Mouse (Mus musculus): Measurements from ENCODE around the gene Psmb2. TPM values are rescaled to one million over a fixed set of nuclear protein-coding genes. Genes with fewer than 3 reads are reported as not detected.

Psmb2 gene
- total and polyA plus RNA-seq, 3 experiments: 225 to 447 (median 395) TPM

GRCm38 (mm10) chr4:126667075-126667474, 10.4 kb upstream of the Psmb2 start:
- H3K9me3 ChIP-seq (replicated peaks; ENCODE audit: low read length): peaks cover 8% of the 10 kb centered on the region
- H3K4me2 ChIP-seq (ENCODE audit: insufficient read depth, low read depth, poor library complexity, severe bottlenecking): no peak overlapping the region
- H3K4me3 ChIP-seq (replicated peaks in 1 of 3; ENCODE audit: low read depth in 2 of 3, low read length in 2 of 3, poor library complexity in 1 of 3): no peak overlapping the region
- in situ Hi-C loops (cut with MboI; ENCODE audit: low pct_ligation_motif_present, low pct_unique_long_range_greater_than_20kb, low sequenced_read_pairs): no loop called here
- peaks cover 6% of the 10 kb centered on the region for H3K27me3 ChIP-seq (replicated peaks)
- H3K36me3 ChIP-seq (replicated peaks in 1 of 2; ENCODE audit: control insufficient read depth in 1 of 2, insufficient read depth in 1 of 2, low read length in 1 of 2): no peaks in the 10 kb centered on the region
- DNase-seq (ENCODE audit: extremely low read depth): no peak
- dilution Hi-C loops (cut with MboI; ENCODE audit: extremely low pct_ligation_motif_present, extremely low pct_unique_long_range_greater_than_20kb, low sequenced_read_pairs): no loop called here
- peaks cover 0 to 1% of the 10 kb centered on the region in 2 experiments; a peak in 2 of 4 replicates for H3K4me1 ChIP-seq (ENCODE audit: control insufficient read depth in 1 of 2, insufficient read depth in 2 of 2)
- H3K79me2 ChIP-seq (replicated peaks; ENCODE audit: control insufficient read depth, extremely low read depth, insufficient read depth, poor library complexity, severe bottlenecking): no peaks in the 10 kb centered on the region
- no peak for TF ChIP-seq E2F4 (IDR thresholded peaks at IDR 0.05; ENCODE audit: insufficient replicate concordance, low read depth, low read length)
- no peak for TF ChIP-seq KAT2A (IDR thresholded peaks at IDR 0.05; ENCODE audit: insufficient replicate concordance, low read length)
- no peak for TF ChIP-seq ZC3H11A (IDR thresholded peaks at IDR 0.05; ENCODE audit: low read depth, low read length)
- TF ChIP-seq HCFC1 (IDR thresholded peaks at IDR 0.05; ENCODE audit: low read depth, low read length): no peak
- peak in 1 of 2 experiments; percentile 56; a peak in 2 of 4 replicates for TF ChIP-seq CTCF (conservative IDR thresholded peaks at IDR 0.05 in 1 of 2, IDR thresholded peaks at IDR 0.05 in 1 of 2; ENCODE audit: low read depth in 2 of 2, low read length in 2 of 2)
- no peak for TF ChIP-seq JUND (conservative IDR thresholded peaks at IDR 0.05; ENCODE audit: low read depth, low read length)
- no peak for TF ChIP-seq USF2 (conservative IDR thresholded peaks at IDR 0.05; ENCODE audit: low read depth, low read length)
- TF ChIP-seq BHLHE40 (IDR thresholded peaks at IDR 0.05; ENCODE audit: low read depth, low read length): no peak
- no peak for TF ChIP-seq ZNF384 (IDR thresholded peaks at IDR 0.05; ENCODE audit: low read depth, low read length)
- no peak for TF ChIP-seq NELFE (IDR thresholded peaks at IDR 0.05; ENCODE audit: low read depth, low read length)
- no peak for TF ChIP-seq POLR2A (IDR thresholded peaks at IDR 0.05; ENCODE audit: low read depth, low read length)
- peak; percentile 36 for TF ChIP-seq SMC3 (IDR thresholded peaks at IDR 0.05; ENCODE audit: low read depth, low read length)
- 0 out of 2 replicates have a peak, but pooled peaks have one; percentile 23 for TF ChIP-seq MYC (IDR thresholded peaks at IDR 0.05; ENCODE audit: low read depth, low read length)
- TF ChIP-seq MEF2A (IDR thresholded peaks at IDR 0.05; ENCODE audit: borderline replicate concordance, low read depth, low read length): no peak
- no peak for TF ChIP-seq ETS1 (conservative IDR thresholded peaks at IDR 0.05; ENCODE audit: low read depth, low read length)
- TF ChIP-seq RCOR1 (conservative IDR thresholded peaks at IDR 0.05; ENCODE audit: low read depth, low read length): no peak
- TF ChIP-seq RAD21 (IDR thresholded peaks at IDR 0.05; ENCODE audit: low read depth, low read length): peak; percentile 56
- no peak for TF ChIP-seq ZMIZ1 (IDR thresholded peaks at IDR 0.05; ENCODE audit: low read depth, low read length)
- no peak for TF ChIP-seq CHD2 (IDR thresholded peaks at IDR 0.05; ENCODE audit: low read length)
- TF ChIP-seq MXI1 (IDR thresholded peaks at IDR 0.05; ENCODE audit: low read depth, low read length): no peak
- no peak overlapping the region for H3K27ac ChIP-seq (ENCODE audit: insufficient read depth, low read depth)
- no peak overlapping the region for H3K9ac ChIP-seq (ENCODE audit: insufficient read depth, low read depth)

- DNase-seq (ENCODE audit: extremely low read depth): no peak
- Histone ChIP-seq H3K9ac (ENCODE audit: insufficient read depth, low read depth) (no peak overlapping the region; the same call in 1 of the 2 replicates), H3K4me1 (ENCODE audit: control insufficient read depth in 1 of 2, insufficient read depth in 2 of 2) (peaks cover 5 to 47% of the 10 kb centered on the region in 2 experiments), H3K9me3 (replicated peaks; ENCODE audit: low read length) (no peaks in the 10 kb centered on the region), H3K4me3 (replicated peaks in 1 of 3; ENCODE audit: low read depth in 2 of 3, low read length in 2 of 3, poor library complexity in 1 of 3) (no peak overlapping the region), H3K36me3 (replicated peaks in 1 of 2; ENCODE audit: control insufficient read depth in 1 of 2, insufficient read depth in 1 of 2, low read length in 1 of 2) (peaks cover 29 to 52% of the 10 kb centered on the region in 2 experiments), H3K27ac (ENCODE audit: insufficient read depth, low read depth) (no peak overlapping the region), H3K27me3 (replicated peaks) (no peaks in the 10 kb centered on the region), H3K4me2 (ENCODE audit: insufficient read depth, low read depth, poor library complexity, severe bottlenecking) (peak overlapping the region; percentile 44), H3K79me2 (replicated peaks; ENCODE audit: control insufficient read depth, extremely low read depth, insufficient read depth, poor library complexity, severe bottlenecking) (peaks cover 67% of the 10 kb centered on the region)
- dilution Hi-C loops (cut with MboI; ENCODE audit: extremely low pct_ligation_motif_present, extremely low pct_unique_long_range_greater_than_20kb, low sequenced_read_pairs): no loop called here
- in situ Hi-C loops (cut with MboI; ENCODE audit: low pct_ligation_motif_present, low pct_unique_long_range_greater_than_20kb, low sequenced_read_pairs): no loop called here
- no peak for TF ChIP-seq PAX5 (IDR thresholded peaks at IDR 0.05; ENCODE audit: low read length)
- TF ChIP-seq MAFK (IDR thresholded peaks at IDR 0.05; ENCODE audit: insufficient replicate concordance, low read length): 0 out of 2 replicates have a peak, but pooled peaks have one; percentile 14
Measured at GRCm38 (mm10) chr4:126682298-126682697, 4.9 kb downstream of the Psmb2 start.
